Mouse (Mus musculus) MEL (cell line): ENCODE data around the gene Rac1. TPM values are rescaled to one million over a fixed set of nuclear protein-coding genes. Genes with fewer than 3 reads are reported as not detected.

ENCODE experiments used
- DNase-seq: peaks from one replicate; pipeline ENCODE4 v3.0.0; 2011; ENCODE audit warnings: low read depth, low spot score
- H3K27ac ChIP-seq: 2 replicates; pipeline ENCODE4 v1.5.1; 2012; ENCODE audit warnings: low read depth, mild to moderate bottlenecking, control low read depth, low read length, moderate library complexity; ENCODE audit not compliant: control insufficient read depth
- H3K27me3 ChIP-seq, 2 experiments: fragments of 150-350 bp in 1 of 2; sonication (generic) in 1 of 2; 2 replicates each; pipeline ENCODE4 v1.6.1; 2012; ENCODE audit warnings: low read length in 2 of 2, mild to moderate bottlenecking in 2 of 2, improper control_type of control experiment in 1 of 2, moderate library complexity in 1 of 2; ENCODE audit not compliant: insufficient read depth in 2 of 2, control insufficient read depth in 1 of 2
- H3K36me3 ChIP-seq, 2 experiments: 2 replicates each; pipeline ENCODE4 v1.6.1; 2012 to 2014; ENCODE audit warnings: low read length in 2 of 2, improper control_type of control experiment in 1 of 2, inconsistent platforms in 1 of 2, mild to moderate bottlenecking in 1 of 2; ENCODE audit not compliant: insufficient read depth in 2 of 2, control insufficient read depth in 1 of 2
- H3K4me1 ChIP-seq, 2 experiments: fragments of 150-350 bp in 1 of 2; sonication (generic) in 1 of 2; 2 replicates each; pipeline ENCODE4 v1.6.1; 2012; ENCODE audit warnings: low read length in 2 of 2, improper control_type of control experiment in 1 of 2, mild to moderate bottlenecking in 1 of 2; ENCODE audit not compliant: insufficient read depth in 2 of 2, control insufficient read depth in 1 of 2
- H3K4me3 ChIP-seq, 2 experiments: fragments of 150-350 bp in 1 of 2; sonication (generic) in 1 of 2; 2 replicates each; pipeline ENCODE4 v1.5.1; 2012; ENCODE audit warnings: low read depth in 2 of 2, low read length in 2 of 2, mild to moderate bottlenecking in 2 of 2, moderate library complexity in 2 of 2, control low read depth in 1 of 2, improper control_type of control experiment in 1 of 2; ENCODE audit not compliant: control insufficient read depth in 1 of 2, insufficient read depth in 1 of 2
- H3K79me2 ChIP-seq: 2 replicates; pipeline ENCODE4 v1.6.1; 2012; ENCODE audit warnings: mild to moderate bottlenecking, low read length, moderate library complexity; ENCODE audit not compliant: control insufficient read depth, poor library complexity, insufficient read depth
- H3K9ac ChIP-seq: 2 replicates; pipeline ENCODE4 v1.6.1; 2012; ENCODE audit warnings: low read depth, mild to moderate bottlenecking, control low read depth, low read length, moderate library complexity; ENCODE audit not compliant: control insufficient read depth, poor library complexity, severe bottlenecking
- H3K9me3 ChIP-seq: fragments of 150-350 bp; sonication (generic); replicated peaks from 2 replicates; pipeline ENCODE4 v1.6.1; 2012; ENCODE audit warnings: mild to moderate bottlenecking, low read length, improper control_type of control experiment, moderate library complexity; ENCODE audit not compliant: insufficient read depth
- BHLHE40 ChIP-seq: IDR thresholded peaks from 2 replicates; pipeline ENCODE4 v1.6.1; 2012; ENCODE audit warnings: low read depth, mild to moderate bottlenecking, inconsistent platforms, low read length, improper control_type of control experiment, borderline replicate concordance
- ELF1 ChIP-seq: IDR thresholded peaks from 2 replicates; pipeline ENCODE4 v1.6.1; 2014; ENCODE audit warnings: low read depth, mild to moderate bottlenecking, inconsistent platforms, low read length, improper control_type of control experiment, moderate library complexity
- ETS1 ChIP-seq: IDR thresholded peaks from 2 replicates; pipeline ENCODE4 v1.6.1; 2012; ENCODE audit warnings: low read depth, mild to moderate bottlenecking, inconsistent platforms, low read length, improper control_type of control experiment, moderate library complexity
- GABPA ChIP-seq: IDR thresholded peaks from 2 replicates; pipeline ENCODE4 v1.6.1; 2012; ENCODE audit warnings: low read depth, mild to moderate bottlenecking, inconsistent platforms, low read length, improper control_type of control experiment, moderate library complexity
- GATA1 ChIP-seq: IDR thresholded peaks from 2 replicates; pipeline ENCODE4 v1.6.1; 2011; ENCODE audit warnings: low read depth, low read length, improper control_type of control experiment
- JUND ChIP-seq: IDR thresholded peaks from 2 replicates; pipeline ENCODE4 v1.6.1; 2011; ENCODE audit warnings: low read depth, mild to moderate bottlenecking, improper control_type of control experiment, low read length
- MAX ChIP-seq: IDR thresholded peaks from 2 replicates; pipeline ENCODE4 v1.6.1; 2011; ENCODE audit warnings: low read length, improper control_type of control experiment
- MYB ChIP-seq: IDR thresholded peaks from 2 replicates; pipeline ENCODE4 v1.6.1; 2011; ENCODE audit warnings: mild to moderate bottlenecking, low read depth, low read length, improper control_type of control experiment
- NELFE ChIP-seq: IDR thresholded peaks from 2 replicates; pipeline ENCODE4 v1.6.1; 2011; ENCODE audit warnings: low read depth, low read length, improper control_type of control experiment
- NRF1 ChIP-seq: IDR thresholded peaks from 2 replicates; pipeline ENCODE4 v1.6.1; 2014; ENCODE audit warnings: low read depth, mild to moderate bottlenecking, inconsistent platforms, low read length, improper control_type of control experiment, moderate library complexity; ENCODE audit not compliant: poor library complexity, insufficient read depth, severe bottlenecking
- POLR2A ChIP-seq, 2 experiments: IDR thresholded peaks; 2 replicates each; pipeline ENCODE4 v1.6.1; 2011 to 2012; ENCODE audit warnings: low read length in 2 of 2, mild to moderate bottlenecking in 2 of 2, control low read depth in 1 of 2, improper control_type of control experiment in 1 of 2, low read depth in 1 of 2, moderate library complexity in 1 of 2; ENCODE audit not compliant: control insufficient read depth in 1 of 2, insufficient read depth in 1 of 2, poor library complexity in 1 of 2
- POLR2AphosphoS2 ChIP-seq: IDR thresholded peaks from 2 replicates; pipeline ENCODE4 v1.6.1; 2011; ENCODE audit warnings: low read length, improper control_type of control experiment
- POLR2AphosphoS5 ChIP-seq: IDR thresholded peaks from 2 replicates; pipeline ENCODE4 v1.6.1; 2012; ENCODE audit warnings: low read depth, borderline replicate concordance, mild to moderate bottlenecking, inconsistent platforms, low read length, moderate library complexity, mixed read lengths
- RCOR1 ChIP-seq: IDR thresholded peaks from 2 replicates; pipeline ENCODE4 v1.6.1; 2012; ENCODE audit warnings: low read depth, mild to moderate bottlenecking, inconsistent platforms, low read length, improper control_type of control experiment
- TAL1 ChIP-seq: IDR thresholded peaks from 2 replicates; pipeline ENCODE4 v1.6.1; 2012; ENCODE audit warnings: mild to moderate bottlenecking, inconsistent platforms, low read length, moderate library complexity, mixed read lengths
- TBP ChIP-seq: IDR thresholded peaks from 2 replicates; pipeline ENCODE4 v1.8.0; 2011; ENCODE audit warnings: low read depth, low read length, improper control_type of control experiment
- UBTF ChIP-seq: IDR thresholded peaks from 2 replicates; pipeline ENCODE4 v1.6.1; 2012; ENCODE audit warnings: low read depth, mild to moderate bottlenecking, inconsistent platforms, low read length, improper control_type of control experiment, moderate library complexity, borderline replicate concordance; ENCODE audit not compliant: insufficient read depth
- USF2 ChIP-seq, 2 experiments: IDR thresholded peaks; 2 replicates each; pipeline ENCODE4 v1.6.1; 2011 to 2012; ENCODE audit warnings: improper control_type of control experiment in 2 of 2, low read length in 2 of 2, borderline replicate concordance in 1 of 2, inconsistent platforms in 1 of 2, low read depth in 1 of 2, mild to moderate bottlenecking in 1 of 2; ENCODE audit not compliant: insufficient read depth in 1 of 2
- polyA plus RNA-seq, 2 experiments: library from polyadenylated mRNA; stranded (reverse) in 1 of 2; unstranded in 1 of 2; fragments of >175 nt in 1 of 2; fragments of >200 nt in 1 of 2; gene quantifications; 2 replicates each; pipeline versions ENCODE4 v1.2.1 to v1.2.4; 2012; ENCODE audit warnings: low replicate concordance in 2 of 2, low read depth in 1 of 2; ENCODE audit not compliant: insufficient read length in 2 of 2, insufficient read depth in 1 of 2, missing spikeins in 1 of 2
- total RNA-seq: library from RNA; depleted of rRNA; stranded (reverse); fragments of 300-350 nt; gene quantifications from 2 replicates; pipeline ENCODE4 v1.2.3, GENCODE M21; 2012

Rac1 gene
- total and polyA plus RNA-seq, 3 experiments, result 105 to 251 (median 134) TPM

GRCm38 (mm10) chr5:143470421-143471164 lies 57.2 kb downstream of the Rac1 start (continued):
- TF ChIP-seq ETS1 (peak; percentile 69; the same call in 1 of the 2 replicates), TBP (0 out of 2 replicates have a peak, but pooled peaks have one; percentile 11), NELFE (no peak), MAX (no peak), MYB (no peak), GABPA (no peak)

- Histone ChIP-seq H3K9me3 (no peaks in the 10 kb centered on the region), H3K9ac (no peak overlapping the region), H3K4me3 (no peak overlapping the region), H3K79me2 (peaks cover 11% of the 10 kb centered on the region), H3K27me3 (no peaks in the 10 kb centered on the region), H3K36me3 (peaks cover 4 to 17% of the 10 kb centered on the region in 2 experiments), H3K27ac (no peak overlapping the region), H3K4me1 (peaks cover 10 to 19% of the 10 kb centered on the region in 2 experiments)
- DNase-seq, result no peak
- TF ChIP-seq MAX (no peak), POLR2AphosphoS2 (no peak), ETS1 (no peak), GATA1 (no peak), TAL1 (no peak), RCOR1 (no peak), POLR2AphosphoS5 (no peak), BHLHE40 (no peak), UBTF (no peak), NELFE (no peak), JUND (no peak), ELF1 (no peak), USF2 (IDR thresholded peaks at IDR 0.05; ENCODE audit: borderline replicate concordance in 1 of 2, insufficient read depth in 1 of 2, low read depth in 1 of 2, low read length in 2 of 2) (no peak), NRF1 (no peak), TBP (no peak), POLR2A (IDR thresholded peaks at IDR 0.05; ENCODE audit: control insufficient read depth in 1 of 2, insufficient read depth in 1 of 2, low read depth in 1 of 2, low read length in 2 of 2, poor library complexity in 1 of 2) (no peak)
Observed at GRCm38 (mm10) chr5:143469628-143470027, 58.2 kb downstream of the Rac1 start.
